Mouse (Mus musculus) CD4-positive naive resting alpha-beta T cell, adult 57 days (primary cell): Measurements from ENCODE around the gene Olfr734. TPM values are rescaled to one million over a fixed set of nuclear protein-coding genes. Genes with fewer than 3 reads are reported as not detected.

Source experiments
- total RNA-seq: library from RNA; stranded (reverse); gene quantifications from one replicate; pipeline ENCODE4 v1.2.4, GENCODE M21; 2023

The Olfr734 gene
- total RNA-seq: not detected

GRCm38 (mm10) chr14:50326661-50327060 lies at the start of gene Olfr734:
Olfr734 (minus strand) TSS chr14:50326761.

GRCm38 (mm10) chr14:50357593-50357992 lies 31.0 kb upstream of the Olfr734 start, which contains the start of gene Tlr11:
Tlr11 (plus strand) TSS chr14:50357914.

GRCm38 (mm10) chr14:50348796-50349195 lies 22.2 kb upstream of the Olfr734 start, which contains the start of gene Olfr735:
Olfr735 (minus strand) TSS chr14:50348872.

GRCm38 (mm10) chr14:50301422-50301821 lies 25.1 kb downstream of the Olfr734 start, which contains the start of gene Olfr733:
Olfr733 (minus strand) TSS chr14:50301522.

GRCm38 (mm10) chr14:50284106-50284505 lies 42.5 kb downstream of the Olfr734 start, which contains the start of gene Olfr732:
Olfr732 (minus strand) TSS chr14:50284206.

Other genes with a start within 250 kb of the Olfr734 start
- not detected for gene Olfr726, start 235.8 kb downstream of the Olfr734 start, total RNA-seq
- gene Olfr727, start 203.6 kb downstream of the Olfr734 start, total RNA-seq: not detected
- not detected for gene Olfr728, start 184.1 kb downstream of the Olfr734 start, total RNA-seq
- not detected for gene Olfr729, start 173.9 kb downstream of the Olfr734 start, total RNA-seq
- gene Olfr730, start 138.6 kb downstream of the Olfr734 start, total RNA-seq: not detected
- not detected for gene Olfr731, start 84.9 kb downstream of the Olfr734 start, total RNA-seq
- gene Olfr732, start 42.6 kb downstream of the Olfr734 start, total RNA-seq: not detected
- not detected for gene Olfr733, start 25.2 kb downstream of the Olfr734 start, total RNA-seq
- not detected for gene Olfr735, start 22.1 kb upstream of the Olfr734 start, total RNA-seq
- gene Tlr11, start 31.2 kb upstream of the Olfr734 start, total RNA-seq: 0.24 TPM
- not detected for gene Olfr736, start 54.4 kb upstream of the Olfr734 start, total RNA-seq
- not detected for gene Olfr738, start 80.8 kb upstream of the Olfr734 start, total RNA-seq
- not detected for gene Olfr739, start 91.9 kb upstream of the Olfr734 start, total RNA-seq
- not detected for gene Olfr740, start 118.8 kb upstream of the Olfr734 start, total RNA-seq
- not detected for gene Olfr741, start 146.0 kb upstream of the Olfr734 start, total RNA-seq
- gene Olfr742, start 176.8 kb upstream of the Olfr734 start, total RNA-seq: not detected
- not detected for gene Olfr743, start 195.1 kb upstream of the Olfr734 start, total RNA-seq